Mouse (Mus musculus) midbrain, embryonic 16.5 days (tissue): ENCODE data around the gene Galnt16. TPM values are rescaled to one million over a fixed set of nuclear protein-coding genes. Genes with fewer than 3 reads are reported as not detected.

ENCODE experiments used
- ATAC-seq: fragments of 200-750 bp; cut with Nextera tagmentation; 2 replicates; pipeline ENCODE4 v1.8.0; 2017; ENCODE audit warnings: moderate TSS enrichment
- H3K27ac ChIP-seq: fragments of 300-500 bp; sonication (generic); 2 replicates; pipeline ENCODE4 v1.5.1; 2014; ENCODE audit warnings: mild to moderate bottlenecking, low read length, mixed read lengths
- H3K27me3 ChIP-seq: fragments of 300-500 bp; sonication (generic); 2 replicates; pipeline ENCODE4 v1.6.1; 2014; ENCODE audit warnings: low read depth, low read length, mixed read lengths; ENCODE audit not compliant: control insufficient read depth, insufficient read depth
- H3K36me3 ChIP-seq: fragments of 300-500 bp; sonication (generic); 2 replicates; pipeline ENCODE4 v1.6.1; 2014; ENCODE audit warnings: mild to moderate bottlenecking, low read length, moderate library complexity, mixed read lengths; ENCODE audit not compliant: control insufficient read depth, insufficient read depth
- H3K4me1 ChIP-seq: fragments of 300-500 bp; sonication (generic); 2 replicates; pipeline ENCODE4 v1.6.1; 2014; ENCODE audit warnings: mild to moderate bottlenecking, low read length, mixed read lengths; ENCODE audit not compliant: control insufficient read depth, insufficient read depth
- H3K4me2 ChIP-seq: fragments of 300-500 bp; sonication (generic); 2 replicates; pipeline ENCODE4 v1.6.1; 2014; ENCODE audit warnings: mild to moderate bottlenecking, low read length, mixed read lengths
- H3K4me3 ChIP-seq: fragments of 300-500 bp; sonication (generic); 2 replicates; pipeline ENCODE4 v1.5.1; 2014; ENCODE audit warnings: low read depth, mild to moderate bottlenecking, low read length, moderate library complexity, mixed read lengths
- H3K9ac ChIP-seq: fragments of 300-500 bp; sonication (generic); 2 replicates; pipeline ENCODE4 v1.6.1; 2014; ENCODE audit warnings: low read depth, low read length, mixed read lengths
- H3K9me3 ChIP-seq: fragments of 300-500 bp; sonication (generic); replicated peaks from 2 replicates; pipeline ENCODE4 v1.6.1; 2014; ENCODE audit warnings: mild to moderate bottlenecking, low read length, mixed read lengths; ENCODE audit not compliant: control insufficient read depth, poor library complexity, severe bottlenecking
- WGBS: fragments of 180-500 bp; shearing (Covaris S2); extraction: QIAGEN DNeasy Blood & Tissue Kit; methylation state at CpG from one replicate; pipeline ENCODE4 v1.1.7; 2014; 5-methylcytosine and 5-hydroxymethylcytosine counted together
- polyA plus RNA-seq: library from polyadenylated mRNA; unstranded; fragments of >200 nt; fragmentation: Nextera tagmentation; extraction: Ambion mirVana; gene quantifications from 2 replicates; pipeline ENCODE4 v1.2.1, GENCODE M21; 2015

Gene Galnt16
- polyA plus RNA-seq, 1 experiment from 2014 or later: 43.3 TPM

GRCm38 (mm10) chr12:80545310-80545709, 27.2 kb downstream of the Galnt16 start:
- 6% methylated on average over 4 of the region's 4 CpGs for WGBS
- Histone ChIP-seq H3K36me3 (no peaks in the 10 kb centered on the region), H3K9ac (peak overlapping the region; percentile 7; the same call in 1 of the 2 replicates), H3K4me3 (no peak overlapping the region), H3K27ac (peak overlapping the region; percentile 68), H3K27me3 (no peaks in the 10 kb centered on the region), H3K4me1 (peaks cover 12% of the 10 kb centered on the region), H3K4me2 (no peak overlapping the region), H3K9me3 (no peaks in the 10 kb centered on the region)
- ATAC-seq: peak; percentile 57

- Histone ChIP-seq H3K27ac (no peak overlapping the region), H3K27me3 (no peaks in the 10 kb centered on the region), H3K36me3 (no peaks in the 10 kb centered on the region), H3K9me3 (no peaks in the 10 kb centered on the region), H3K4me1 (peaks cover 12% of the 10 kb centered on the region), H3K4me3 (no peak overlapping the region), H3K9ac (no peak overlapping the region), H3K4me2 (no peak overlapping the region)
- 65% methylated on average over 11 of the region's 11 CpGs for WGBS
- ATAC-seq: 0 out of 2 replicates have a peak, but pooled peaks have one; percentile 15
Measured at GRCm38 (mm10) chr12:80549646-80550045, 31.6 kb downstream of the Galnt16 start.

GRCm38 (mm10) chr12:80553157-80553556, 35.1 kb downstream of the Galnt16 start:
- H3K4me3 ChIP-seq: no peak overlapping the region
- no peak overlapping the region for H3K4me2 ChIP-seq
- no peaks in the 10 kb centered on the region for H3K9me3 ChIP-seq
- no peak overlapping the region for H3K9ac ChIP-seq
- H3K27ac ChIP-seq: no peak overlapping the region
- 0% methylated on average over 2 of the region's 3 CpGs for WGBS
- H3K4me1 ChIP-seq: peaks cover 3% of the 10 kb centered on the region; the same call in 1 of the 2 replicates
- no peaks in the 10 kb centered on the region for H3K27me3 ChIP-seq
- no peaks in the 10 kb centered on the region for H3K36me3 ChIP-seq
- no peak for ATAC-seq

GRCm38 (mm10) chr12:80554312-80554711, 36.2 kb downstream of the Galnt16 start:
- Histone ChIP-seq H3K9me3 (no peaks in the 10 kb centered on the region), H3K36me3 (no peaks in the 10 kb centered on the region), H3K4me1 (peaks cover 2% of the 10 kb centered on the region; the same call in 1 of the 2 replicates), H3K4me3 (no peak overlapping the region), H3K4me2 (no peak overlapping the region), H3K9ac (no peak overlapping the region), H3K27ac (no peak overlapping the region), H3K27me3 (no peaks in the 10 kb centered on the region)
- no peak for ATAC-seq
- 80% methylated on average over 6 of the region's 6 CpGs for whole genome bisulfite sequencing

GRCm38 (mm10) chr12:80561904-80562303, 43.8 kb downstream of the Galnt16 start:
- H3K36me3 ChIP-seq: no peaks in the 10 kb centered on the region
- no peak overlapping the region for H3K4me2 ChIP-seq
- H3K4me1 ChIP-seq: peaks cover 20% of the 10 kb centered on the region
- no peaks in the 10 kb centered on the region for H3K9me3 ChIP-seq
- H3K27ac ChIP-seq: no peak overlapping the region
- H3K9ac ChIP-seq: no peak overlapping the region
- no peak for ATAC-seq
- H3K4me3 ChIP-seq: no peak overlapping the region
- 14% methylated on average over 2 of the region's 2 CpGs for WGBS
- H3K27me3 ChIP-seq: no peaks in the 10 kb centered on the region

GRCm38 (mm10) chr12:80562793-80563192, 44.7 kb downstream of the Galnt16 start:
- Histone ChIP-seq H3K27me3 (no peaks in the 10 kb centered on the region), H3K4me3 (no peak overlapping the region), H3K4me1 (peaks cover 24% of the 10 kb centered on the region), H3K9ac (no peak overlapping the region), H3K4me2 (no peak overlapping the region), H3K36me3 (no peaks in the 10 kb centered on the region), H3K9me3 (no peaks in the 10 kb centered on the region), H3K27ac (no peak overlapping the region)
- 70% methylated on average over 5 of the region's 5 CpGs for WGBS
- ATAC-seq: no peak

- Histone ChIP-seq H3K9me3 (no peaks in the 10 kb centered on the region), H3K36me3 (no peaks in the 10 kb centered on the region), H3K4me3 (no peak overlapping the region), H3K4me2 (no peak overlapping the region), H3K27me3 (no peaks in the 10 kb centered on the region), H3K27ac (no peak overlapping the region), H3K4me1 (peaks cover 24% of the 10 kb centered on the region), H3K9ac (no peak overlapping the region)
- 81% methylated on average over 6 of the region's 6 CpGs for WGBS
- no peak for ATAC-seq
Measured at GRCm38 (mm10) chr12:80564990-80565389, 46.9 kb downstream of the Galnt16 start.

GRCm38 (mm10) chr12:80565793-80566192, 47.7 kb downstream of the Galnt16 start:
- no peak overlapping the region for H3K4me3 ChIP-seq
- no peaks in the 10 kb centered on the region for H3K36me3 ChIP-seq
- H3K4me2 ChIP-seq: no peak overlapping the region
- H3K9me3 ChIP-seq: no peaks in the 10 kb centered on the region
- WGBS: 55% methylated on average over 2 of the region's 2 CpGs
- no peak overlapping the region for H3K9ac ChIP-seq
- ATAC-seq: no peak
- H3K27me3 ChIP-seq: no peaks in the 10 kb centered on the region
- no peak overlapping the region for H3K27ac ChIP-seq
- peaks cover 24% of the 10 kb centered on the region for H3K4me1 ChIP-seq

GRCm38 (mm10) chr12:80566502-80566901, 48.4 kb downstream of the Galnt16 start:
- H3K4me1 ChIP-seq: peaks cover 24% of the 10 kb centered on the region
- H3K36me3 ChIP-seq: no peaks in the 10 kb centered on the region
- WGBS: 55% methylated on average over 4 of the region's 4 CpGs
- no peak for ATAC-seq
- H3K9me3 ChIP-seq: no peaks in the 10 kb centered on the region
- peak overlapping the region; percentile 41; the same call in 1 of the 2 replicates for H3K27ac ChIP-seq
- no peaks in the 10 kb centered on the region for H3K27me3 ChIP-seq
- no peak overlapping the region for H3K9ac ChIP-seq
- H3K4me3 ChIP-seq: no peak overlapping the region
- no peak overlapping the region for H3K4me2 ChIP-seq
